Mouse (Mus musculus) granulocyte monocyte progenitor cell, adult 5-6 weeks (primary cell): ENCODE results near the gene Kif6. TPM values are rescaled to one million over a fixed set of nuclear protein-coding genes. Genes with fewer than 3 reads are reported as not detected.

Source experiments
- ATAC-seq: replicated peaks from 2 replicates; pipeline ENCODE4 v1.8.0; 2016; ENCODE audit warnings: mild to moderate bottlenecking, moderate TSS enrichment, inconsistent platforms; ENCODE audit not compliant: poor library complexity, severe bottlenecking
- total RNA-seq, 2 experiments: library from RNA; stranded (forward) in 1 of 2; stranded (reverse) in 1 of 2; fragments of 200-712, 200-1000 nt in 1 of 2; fragments of >200 nt in 1 of 2; fragmentation: Nextera tagmentation in 1 of 2; gene quantifications; 2 replicates each; pipeline ENCODE4 v1.2.3; 2014 to 2017

Kif6 gene
- total RNA-seq, 2 experiments from 2014 or later: not detected

GRCm38 (mm10) chr17:49825831-49826230, 210.9 kb downstream of the Kif6 start:
- ATAC-seq: no peak

DNA sequence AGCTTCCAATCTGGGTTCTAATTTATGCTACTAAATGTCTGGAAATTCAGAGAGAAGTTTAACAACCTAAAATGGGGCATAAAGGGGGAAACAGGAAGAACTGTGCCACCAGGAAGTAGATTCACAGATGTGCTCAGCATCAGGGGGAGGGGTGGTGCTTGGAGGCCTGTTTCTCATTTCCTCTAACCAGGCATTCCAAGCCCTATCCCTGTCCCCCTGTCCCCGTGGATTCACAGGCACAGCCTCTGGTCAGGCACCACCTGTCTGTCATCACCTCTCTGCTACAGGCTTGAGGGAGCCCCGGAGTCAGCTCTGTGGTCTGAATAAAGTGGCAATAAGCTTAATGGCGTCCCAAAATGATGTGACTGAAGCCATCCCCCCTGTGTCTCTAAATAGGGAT, 216.8 kb downstream of the Kif6 start:
- no peak for ATAC-seq

DNA sequence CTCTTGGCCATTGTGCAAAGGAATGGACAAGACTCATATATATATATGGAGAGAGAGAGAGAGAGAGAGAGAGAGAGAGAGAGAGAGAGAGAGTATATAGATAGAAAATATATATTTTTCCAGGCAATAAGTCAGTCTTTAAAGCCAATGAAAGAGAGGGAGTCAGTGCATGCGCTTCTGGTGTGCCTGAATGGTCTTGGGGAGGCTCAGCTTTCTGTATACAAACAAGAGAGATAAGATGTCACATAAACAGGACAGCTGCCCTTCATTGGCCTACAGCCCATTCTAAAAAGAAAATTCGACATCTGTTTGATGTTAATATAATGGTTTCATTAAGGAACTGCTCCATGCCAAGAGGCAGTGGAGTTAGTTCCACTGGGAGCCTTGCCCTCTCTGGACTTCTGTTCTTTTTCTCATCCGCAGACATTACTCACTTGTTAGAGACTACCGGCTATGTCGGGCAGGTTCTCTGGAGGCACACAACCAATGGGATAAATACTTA, 219.2 kb downstream of the Kif6 start:
- no peak for ATAC-seq

DNA sequence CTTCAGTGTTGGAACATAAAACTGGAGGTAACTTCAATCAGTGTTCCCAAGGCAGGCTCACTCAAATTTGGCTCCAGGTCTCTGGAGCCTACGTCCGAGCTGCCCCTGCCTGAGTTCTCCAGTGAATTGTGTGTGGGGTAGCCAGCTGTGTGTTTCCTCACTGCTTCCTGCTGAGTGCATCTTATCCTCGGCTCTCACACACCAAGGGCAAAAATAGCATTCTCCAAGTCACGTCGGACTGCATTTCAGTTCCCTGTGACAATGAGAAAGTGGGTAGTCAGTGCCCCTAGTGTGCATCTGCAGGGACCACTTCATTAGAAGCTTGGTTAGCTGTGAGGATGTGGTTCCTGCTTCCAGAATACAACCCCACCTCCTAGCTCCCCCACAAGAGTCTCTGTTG, 222.5 kb downstream of the Kif6 start:
- ATAC-seq: no peak

DNA sequence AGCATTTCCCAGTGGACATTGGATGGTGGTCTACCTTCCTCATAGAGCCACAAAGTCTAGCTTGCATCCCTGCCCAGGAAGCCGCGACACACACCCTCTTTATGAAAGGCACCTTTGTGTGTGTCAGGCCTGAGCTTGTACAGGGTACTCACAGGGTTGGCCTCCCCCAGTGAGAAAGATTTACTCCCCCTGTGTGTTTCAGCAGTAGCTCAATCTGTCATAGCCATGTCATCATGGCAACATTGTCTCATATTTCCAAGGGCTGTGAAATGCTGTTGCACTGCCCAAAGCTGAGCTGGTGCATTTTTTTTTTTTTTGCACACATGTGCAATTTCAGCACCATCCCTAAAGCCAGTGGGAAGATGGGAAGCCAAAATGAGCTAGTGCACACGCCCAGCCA, 224.3 kb downstream of the Kif6 start:
- ATAC-seq: no peak

DNA sequence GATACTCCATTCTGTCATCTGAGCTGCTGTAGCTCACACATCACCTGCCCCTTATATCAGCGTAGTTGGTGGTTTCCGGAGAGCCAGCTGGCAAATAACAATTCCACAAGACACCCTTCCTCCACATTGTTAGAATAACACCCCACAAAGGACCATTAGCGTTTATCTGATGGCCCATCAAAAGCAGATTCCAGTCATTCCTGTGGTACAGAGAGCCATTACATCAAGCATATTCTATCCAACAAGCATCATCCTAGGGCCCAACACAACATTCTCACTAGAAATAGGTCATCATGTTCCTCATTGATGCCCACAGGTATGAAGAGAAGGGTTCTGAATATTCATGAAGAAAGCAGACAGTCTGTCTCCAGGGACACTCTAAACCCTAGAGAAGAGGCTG, 236.3 kb downstream of the Kif6 start:
- no peak for ATAC-seq

GRCm38 (mm10) chr17:49852183-49852582, 237.2 kb downstream of the Kif6 start:
- no peak for ATAC-seq

GRCm38 (mm10) chr17:49855785-49856184, 240.8 kb downstream of the Kif6 start:
- ATAC-seq: no peak

DNA sequence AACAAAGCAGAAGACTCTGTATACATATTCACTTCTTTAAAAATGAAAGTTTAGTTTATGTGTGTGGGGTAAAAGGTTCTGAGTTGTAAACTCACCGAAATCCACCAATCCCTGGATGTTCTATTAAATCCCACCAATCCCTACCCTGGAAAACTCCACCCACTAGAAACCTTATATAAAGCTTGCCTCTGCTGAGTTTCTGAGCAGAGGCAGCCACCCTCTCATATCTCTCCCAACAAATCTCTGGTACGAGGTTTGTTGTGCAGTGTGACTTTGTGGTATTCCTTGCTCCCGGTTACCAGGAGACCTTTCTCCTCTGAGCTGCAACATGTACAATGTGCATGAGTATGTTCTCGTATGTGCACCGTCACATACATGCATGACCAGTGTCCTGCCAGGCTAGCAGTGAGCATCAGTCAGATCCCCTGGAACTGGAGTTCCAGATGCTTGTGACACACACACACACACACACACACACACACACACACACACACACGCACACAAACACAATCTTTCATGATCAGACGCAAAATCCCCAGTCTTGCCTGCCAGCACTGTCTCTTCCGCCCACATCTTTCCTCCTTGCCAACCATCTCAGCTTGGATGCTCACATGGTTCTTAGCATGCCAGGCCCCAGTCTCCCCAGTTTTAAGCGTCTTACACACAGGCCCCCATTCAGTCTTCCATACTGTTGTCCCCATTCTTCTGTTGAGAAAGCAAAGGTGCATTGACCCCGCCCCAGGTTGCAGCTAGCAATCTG, 245.3 kb downstream of the Kif6 start:
- ATAC-seq: no peak

DNA sequence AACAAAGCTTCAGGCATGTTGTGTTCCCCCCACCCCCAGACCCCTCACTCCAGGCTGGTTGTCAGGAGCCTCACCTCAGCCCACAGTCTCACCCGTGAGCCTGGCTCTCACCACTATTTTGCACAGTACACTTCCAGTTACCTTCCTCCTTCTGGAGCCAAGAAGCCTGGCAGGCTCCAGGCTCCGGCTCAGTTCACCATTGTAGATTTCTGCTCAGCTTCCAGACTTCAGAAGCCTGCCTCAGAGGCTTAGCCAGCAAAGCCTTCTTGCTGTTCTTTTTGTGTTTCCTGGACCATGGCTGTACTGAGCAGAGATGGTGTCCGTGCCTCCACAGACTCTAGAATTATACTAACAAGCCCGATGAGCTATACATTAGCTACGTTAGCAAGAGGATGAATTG, 248.7 kb downstream of the Kif6 start:
- ATAC-seq: no peak

DNA sequence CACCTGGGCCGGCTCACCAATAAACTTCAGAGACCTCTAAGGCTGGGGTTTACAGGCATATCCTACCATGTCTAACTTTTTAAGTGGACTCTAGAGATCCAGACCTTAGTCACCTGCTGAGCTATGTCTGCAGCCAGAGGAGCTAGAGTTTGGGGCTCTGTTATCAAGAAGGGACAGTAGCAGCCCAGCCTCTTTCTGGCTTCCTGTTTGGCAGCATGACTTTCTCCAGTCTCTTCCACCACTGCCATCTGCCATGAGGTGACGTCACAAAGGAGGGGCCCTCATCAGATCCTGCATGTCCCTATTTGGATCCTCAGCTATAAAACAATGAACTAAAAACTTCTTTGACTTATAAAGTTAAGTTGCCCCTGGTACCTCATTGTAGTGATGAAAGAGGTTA, 250.7 kb downstream of the Kif6 start:
- ATAC-seq: no peak

DNA sequence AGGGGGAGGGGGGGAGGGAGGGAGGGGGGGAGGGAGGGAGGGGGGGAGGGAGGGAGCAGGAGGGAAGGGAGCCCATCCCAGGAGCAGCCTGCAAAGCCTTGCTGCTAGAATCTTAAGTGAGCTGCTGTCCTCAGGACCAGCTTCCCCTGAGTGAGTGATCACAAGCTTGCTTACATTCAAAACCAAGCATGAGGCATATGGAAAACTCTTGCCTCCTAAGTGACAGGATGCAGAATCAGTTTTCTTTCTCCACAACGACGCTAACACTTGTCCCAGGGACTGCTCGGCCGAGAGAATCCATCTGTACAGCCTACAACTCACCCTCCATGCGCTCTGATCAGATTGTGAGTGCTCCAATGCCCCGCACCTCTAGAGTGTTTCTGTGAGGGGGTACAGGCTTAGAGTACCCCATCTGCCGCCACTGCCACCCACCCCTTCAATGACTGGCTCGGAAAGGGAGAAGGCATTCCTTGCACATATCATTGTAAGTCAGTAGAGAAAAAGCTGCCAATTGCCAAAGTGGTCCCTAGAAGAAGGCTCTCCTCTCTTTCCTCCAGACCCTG, 251.8 kb downstream of the Kif6 start:
- no peak for ATAC-seq

GRCm38 (mm10) chr17:49867321-49868137, 252.6 kb downstream of the Kif6 start:
- no peak for ATAC-seq

DNA sequence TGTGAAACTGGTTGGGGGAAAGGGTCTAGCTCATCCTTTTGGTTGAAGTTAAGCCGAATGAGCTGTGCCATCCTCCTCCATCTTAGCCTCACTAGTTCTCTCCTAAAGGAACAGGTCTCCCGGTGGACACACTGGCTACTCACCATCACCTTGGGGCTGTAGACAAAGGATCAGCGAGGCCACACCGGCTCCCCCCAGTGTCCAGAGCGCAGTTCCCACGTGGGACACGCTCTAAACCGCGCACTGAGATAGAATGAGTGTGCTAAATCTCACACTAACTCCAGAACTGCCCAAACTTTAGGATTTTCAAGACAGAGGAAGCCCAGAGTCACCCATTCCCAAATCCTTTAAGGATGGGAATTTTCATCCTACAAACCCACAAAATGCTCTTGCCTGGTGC, 254.3 kb downstream of the Kif6 start:
- no peak for ATAC-seq

DNA sequence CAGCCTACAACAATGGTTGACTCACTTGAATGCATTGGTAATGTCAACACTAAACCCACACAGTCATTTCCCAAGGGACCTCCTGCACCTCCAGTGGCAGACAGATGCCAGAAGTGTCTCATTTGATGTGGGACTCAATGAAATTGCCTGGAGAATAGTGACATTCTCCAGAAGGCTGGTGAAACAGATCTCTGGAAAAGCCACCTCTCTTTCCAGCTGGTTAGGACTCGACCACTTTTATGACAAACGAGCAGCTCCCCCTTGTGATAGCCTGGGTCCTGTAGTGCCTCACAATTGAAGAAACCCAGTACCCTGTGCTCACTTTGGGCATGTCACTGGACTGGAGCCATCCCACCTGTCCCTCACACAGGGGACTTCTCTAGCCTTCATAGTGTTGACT, 257.4 kb downstream of the Kif6 start:
- ATAC-seq: no peak

GRCm38 (mm10) chr17:49874746-49875145, 259.8 kb downstream of the Kif6 start:
- ATAC-seq: no peak

GRCm38 (mm10) chr17:49875401-49875800, 260.5 kb downstream of the Kif6 start:
- ATAC-seq: no peak

GRCm38 (mm10) chr17:49875939-49876651, 261.2 kb downstream of the Kif6 start:
- ATAC-seq: no peak

- ATAC-seq: no peak
These were observed 266.2 kb downstream of the Kif6 start for GRCm38 (mm10) chr17:49880919-49881744.

DNA sequence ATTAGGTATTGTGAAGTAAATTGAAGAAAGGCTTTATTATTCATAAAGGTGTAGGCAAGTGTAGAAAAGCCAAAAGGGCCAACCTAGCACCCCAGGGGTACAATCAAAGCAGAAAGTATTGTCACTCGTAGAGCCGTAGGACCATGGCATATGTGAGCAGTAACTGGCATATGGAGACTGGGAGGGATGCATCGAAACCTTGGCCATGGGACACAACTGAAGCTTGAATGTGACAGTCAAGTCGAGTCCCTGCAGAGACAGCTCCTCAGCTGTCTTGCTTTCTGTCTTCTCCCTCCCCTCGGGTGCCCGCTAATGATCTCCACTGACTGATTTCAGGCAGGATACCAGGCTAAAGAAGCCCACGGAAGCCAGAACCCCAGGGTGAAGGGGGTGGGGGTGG, 266.9 kb downstream of the Kif6 start:
- ATAC-seq: no peak
